Mouse (Mus musculus): ENCODE data around the gene Foxo6. TPM values are rescaled to one million over a fixed set of nuclear protein-coding genes. Genes with fewer than 3 reads are reported as not detected.

The Foxo6 gene
- 0.62 and 1.0 TPM in 2 replicates for polyA plus RNA-seq (2015; fragmentation: Nextera tagmentation; extraction: Ambion mirVana)

DNA sequence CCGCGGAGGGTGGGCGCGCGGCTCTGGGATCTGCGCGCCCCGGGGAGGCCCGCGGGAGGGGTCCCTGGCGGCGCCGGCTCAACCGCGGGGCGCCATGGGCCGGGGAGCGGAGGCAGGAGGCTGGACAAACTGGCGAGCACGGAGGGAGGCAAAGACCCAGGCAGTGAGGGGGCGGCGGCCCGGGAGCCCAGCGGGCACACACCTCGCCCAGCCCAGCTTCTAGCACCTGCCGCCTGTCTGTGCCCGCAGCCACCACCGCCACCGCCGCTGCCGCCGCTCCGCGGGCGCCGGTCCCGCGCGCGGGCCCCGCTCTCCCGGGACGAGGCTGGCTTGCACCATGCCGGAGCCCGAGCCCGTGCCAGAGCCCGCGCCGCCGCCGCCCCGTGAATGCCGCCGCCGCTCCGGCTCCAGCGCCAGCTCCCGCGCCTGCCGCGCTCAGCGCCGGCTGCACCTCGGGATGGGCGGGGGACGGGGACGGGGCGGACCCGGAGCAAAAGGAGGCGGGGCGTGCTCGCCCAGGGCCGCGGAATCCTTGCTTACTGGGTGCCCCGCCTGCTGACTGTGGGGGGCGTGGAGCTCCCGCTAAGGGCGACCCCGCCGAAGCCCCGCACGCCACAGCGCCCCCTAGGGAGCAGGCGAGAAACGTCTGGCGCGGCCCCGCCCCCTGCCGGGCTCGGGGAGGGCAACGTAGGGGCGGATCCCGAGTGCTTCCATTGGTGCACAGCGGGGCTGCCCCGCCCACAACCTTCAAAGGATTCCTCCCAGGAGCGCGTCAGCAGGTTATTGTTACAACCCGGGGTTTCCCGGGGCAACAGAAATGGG, at the start of gene Foxo6:
Gene Foxo6, minus strand, starts transcription at position 60 of the 822 bp plus-strand sequence.
- Histone ChIP-seq H3K9ac (peak within 1 kb of the TSS; percentile 89), H3K27ac (replicated peaks) (peak within 1 kb of the TSS; percentile 85), H3K27me3 (peaks cover 35% of the 10 kb centered on the region), H3K4me2 (peak within 1 kb of the TSS; percentile 97), H3K36me3 (no peaks in the 10 kb centered on the region), H3K9me3 (no peaks in the 10 kb centered on the region), H3K4me3 (peak within 1 kb of the TSS; percentile 79), H3K4me1 (replicated peaks) (peaks cover 57% of the 10 kb centered on the region)
- WGBS, result under 1% methylated on average over 82 of the region's 99 CpGs
- ATAC-seq (ENCODE audit: low read depth), result peak; percentile 86

DNA sequence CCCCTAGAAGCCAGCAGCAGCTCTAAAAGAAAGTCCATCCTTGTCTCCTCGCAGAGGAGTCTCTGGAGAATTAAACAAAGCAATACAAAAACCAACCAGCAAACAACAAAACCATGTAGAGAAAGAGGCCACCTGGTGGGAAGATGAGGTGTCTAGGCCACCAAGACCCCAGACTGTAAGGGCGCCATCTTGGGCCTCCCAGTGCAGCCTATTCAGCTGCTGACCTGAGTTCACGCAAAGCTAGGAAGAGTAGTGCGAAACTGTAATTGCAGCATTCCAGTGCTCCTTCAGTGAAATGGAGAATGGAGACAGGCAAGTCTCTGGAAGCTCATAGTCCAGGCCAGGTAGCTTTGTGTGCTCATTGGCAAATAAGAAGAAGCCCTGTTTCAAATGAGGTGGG, 47.2 kb upstream of the Foxo6 start:
- whole genome bisulfite sequencing, result 92% methylated on average over 4 of the region's 4 CpGs
- no peak overlapping the region for H3K4me3 ChIP-seq
- H3K9ac ChIP-seq, result no peak overlapping the region
- no peak overlapping the region for H3K4me2 ChIP-seq
- H3K36me3 ChIP-seq, result no peaks in the 10 kb centered on the region
- no peak for ATAC-seq (ENCODE audit: low read depth)
- no peaks in the 10 kb centered on the region for H3K27me3 ChIP-seq
- H3K9me3 ChIP-seq, result no peaks in the 10 kb centered on the region
- peaks cover 21% of the 10 kb centered on the region for H3K4me1 ChIP-seq (replicated peaks)
- H3K27ac ChIP-seq (replicated peaks), result no peak overlapping the region

DNA sequence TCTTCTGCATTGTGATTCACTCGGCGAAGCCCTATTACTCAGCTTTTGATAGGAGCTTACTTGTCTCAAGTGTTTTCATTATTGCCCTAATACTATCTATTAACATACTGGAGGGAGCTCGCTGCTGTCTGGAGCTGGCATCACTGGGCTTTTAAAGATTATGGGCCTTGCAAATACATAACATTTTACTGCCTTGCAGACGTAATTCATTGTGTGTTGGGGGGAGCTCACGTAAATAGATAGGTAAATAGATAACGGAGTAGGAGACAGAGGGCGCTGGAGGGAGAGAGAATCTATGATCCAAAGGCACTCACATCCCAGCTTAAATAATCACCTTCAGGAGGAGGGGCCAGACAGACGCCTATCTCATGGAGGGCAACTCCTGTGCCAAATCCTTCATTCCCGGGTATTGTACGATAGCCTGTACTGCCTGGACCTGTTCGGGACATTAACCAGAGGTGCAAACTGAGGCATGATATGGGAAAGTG, 45.8 kb upstream of the Foxo6 start:
- Histone ChIP-seq H3K4me3 (no peak overlapping the region), H3K36me3 (no peaks in the 10 kb centered on the region), H3K27ac (replicated peaks) (peak overlapping the region; percentile 81), H3K4me1 (replicated peaks) (peaks cover 21% of the 10 kb centered on the region), H3K4me2 (no peak overlapping the region; the same call in 1 of the 2 replicates), H3K9me3 (no peaks in the 10 kb centered on the region), H3K9ac (no peak overlapping the region), H3K27me3 (no peaks in the 10 kb centered on the region)
- WGBS, result 29% methylated on average over 11 of the region's 11 CpGs
- peak; percentile 89 for ATAC-seq (ENCODE audit: low read depth)

DNA sequence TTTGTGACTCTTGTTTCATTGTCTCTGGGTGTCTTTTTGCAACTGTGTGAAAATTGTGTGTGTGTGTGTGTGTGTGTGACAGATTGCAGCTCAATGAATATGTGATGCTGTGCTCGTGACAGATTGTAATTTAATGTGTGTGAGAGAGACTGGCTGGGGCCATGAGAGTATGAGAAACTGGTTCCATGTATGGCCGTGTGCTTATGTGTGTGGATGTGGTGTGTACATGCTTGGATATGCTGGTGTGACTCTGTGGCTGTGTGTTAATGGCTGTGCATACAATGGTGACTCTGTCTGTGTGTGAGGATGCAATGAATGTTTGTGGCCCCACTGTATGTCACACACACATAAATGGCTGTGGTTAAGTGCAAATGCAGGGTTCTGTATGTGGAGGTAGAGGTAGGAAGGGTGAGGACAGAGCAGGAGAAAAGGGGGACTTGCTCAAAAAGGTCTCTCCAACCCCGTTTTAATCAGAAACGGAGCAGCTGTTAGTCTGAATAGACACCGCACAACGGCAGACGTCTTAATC, 45.3 kb upstream of the Foxo6 start:
- ATAC-seq (ENCODE audit: low read depth), result peak; percentile 74
- Histone ChIP-seq H3K27ac (replicated peaks) (peak overlapping the region; percentile 81), H3K9me3 (no peaks in the 10 kb centered on the region), H3K4me2 (no peak overlapping the region; the same call in 1 of the 2 replicates), H3K36me3 (no peaks in the 10 kb centered on the region), H3K4me3 (no peak overlapping the region), H3K27me3 (no peaks in the 10 kb centered on the region), H3K4me1 (replicated peaks) (peaks cover 21% of the 10 kb centered on the region), H3K9ac (0 out of 2 replicates have a peak overlapping the region, but pooled peaks have one; percentile 27)
- whole genome bisulfite sequencing, result 24% methylated on average over 7 of the region's 7 CpGs

DNA sequence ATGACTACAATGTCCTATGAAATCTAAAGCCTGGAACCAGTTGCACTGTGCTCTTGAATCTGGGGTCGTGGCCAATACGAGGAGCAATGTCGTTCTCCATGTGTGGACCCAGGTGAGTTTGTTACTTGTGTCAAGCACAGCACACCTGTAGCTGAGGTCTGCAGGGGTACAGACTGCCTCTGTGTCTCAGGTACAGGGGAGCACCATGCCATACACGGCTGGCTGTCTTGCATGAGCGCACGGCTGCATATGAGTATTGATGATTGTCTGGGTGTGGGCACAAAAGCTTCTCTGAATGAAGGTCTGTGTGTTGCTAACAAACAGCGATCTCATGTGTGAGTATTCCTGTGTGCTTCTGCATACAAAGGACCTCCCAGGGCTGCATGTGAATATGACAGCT, 44.8 kb upstream of the Foxo6 start:
- Histone ChIP-seq H3K36me3 (no peaks in the 10 kb centered on the region), H3K27me3 (no peaks in the 10 kb centered on the region), H3K27ac (replicated peaks) (peak overlapping the region; percentile 81), H3K4me3 (no peak overlapping the region), H3K9me3 (no peaks in the 10 kb centered on the region), H3K4me2 (no peak overlapping the region), H3K4me1 (replicated peaks) (peaks cover 21% of the 10 kb centered on the region), H3K9ac (no peak overlapping the region)
- peak; percentile 30 for ATAC-seq (ENCODE audit: low read depth)
- WGBS, result 78% methylated on average over 7 of the region's 7 CpGs

DNA sequence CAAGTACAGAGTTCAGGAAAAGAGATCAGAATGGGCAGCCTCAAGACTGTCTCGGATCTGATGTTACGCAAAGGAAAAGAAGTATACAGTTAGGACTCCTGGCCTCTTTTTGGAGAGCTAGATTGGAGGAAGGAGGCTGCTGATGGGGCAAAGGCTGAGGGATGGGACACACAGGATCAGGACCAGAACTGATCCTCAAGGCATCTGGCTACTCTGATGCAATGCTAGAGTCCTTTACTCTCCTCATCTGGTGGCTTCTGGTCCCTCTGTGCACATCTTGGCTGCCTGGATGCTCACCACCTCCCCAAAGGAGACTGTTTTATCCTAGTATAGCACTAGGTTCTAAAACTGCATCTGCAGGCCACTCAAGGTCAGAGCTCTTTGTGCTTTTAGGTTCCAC, 44.4 kb upstream of the Foxo6 start:
- WGBS, result 87% methylated on average over 2 of the region's 2 CpGs
- peak overlapping the region; percentile 81; the same call in 1 of the 2 replicates for H3K27ac ChIP-seq (replicated peaks)
- H3K36me3 ChIP-seq, result no peaks in the 10 kb centered on the region
- ATAC-seq (ENCODE audit: low read depth), result no peak
- H3K4me2 ChIP-seq, result no peak overlapping the region
- no peaks in the 10 kb centered on the region for H3K27me3 ChIP-seq
- no peak overlapping the region for H3K9ac ChIP-seq
- no peak overlapping the region for H3K4me3 ChIP-seq
- H3K9me3 ChIP-seq, result no peaks in the 10 kb centered on the region
- H3K4me1 ChIP-seq (replicated peaks), result peaks cover 21% of the 10 kb centered on the region

DNA sequence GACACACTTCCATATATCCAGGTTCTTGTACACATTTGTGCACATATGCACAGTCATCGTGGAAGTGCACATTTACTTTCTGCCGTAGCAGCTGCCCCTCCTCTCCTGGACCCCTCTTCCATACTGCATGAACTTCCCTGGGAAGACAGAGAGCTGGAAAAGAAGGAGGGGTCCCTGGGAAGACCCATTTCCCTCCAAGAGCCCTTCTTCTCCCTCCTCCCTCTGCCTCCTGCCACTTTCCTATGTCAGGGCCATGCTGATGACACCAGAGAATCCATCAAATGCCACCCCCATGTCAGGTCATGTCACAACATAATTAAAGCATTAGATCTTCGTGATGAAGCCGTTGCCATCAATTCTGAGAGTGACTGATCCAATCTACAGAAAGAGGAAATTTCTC, 38.6 kb upstream of the Foxo6 start:
- H3K27me3 ChIP-seq, result no peaks in the 10 kb centered on the region; the same call in 1 of the 2 replicates
- H3K36me3 ChIP-seq, result no peaks in the 10 kb centered on the region
- H3K27ac ChIP-seq (replicated peaks), result no peak overlapping the region
- ATAC-seq (ENCODE audit: low read depth), result no peak; the same call in 1 of the 2 replicates
- no peak overlapping the region for H3K4me2 ChIP-seq
- 71% methylated on average over 4 of the region's 4 CpGs for WGBS
- H3K4me3 ChIP-seq, result no peak overlapping the region
- H3K9ac ChIP-seq, result no peak overlapping the region
- no peaks in the 10 kb centered on the region for H3K9me3 ChIP-seq
- H3K4me1 ChIP-seq (replicated peaks), result no peaks in the 10 kb centered on the region

DNA sequence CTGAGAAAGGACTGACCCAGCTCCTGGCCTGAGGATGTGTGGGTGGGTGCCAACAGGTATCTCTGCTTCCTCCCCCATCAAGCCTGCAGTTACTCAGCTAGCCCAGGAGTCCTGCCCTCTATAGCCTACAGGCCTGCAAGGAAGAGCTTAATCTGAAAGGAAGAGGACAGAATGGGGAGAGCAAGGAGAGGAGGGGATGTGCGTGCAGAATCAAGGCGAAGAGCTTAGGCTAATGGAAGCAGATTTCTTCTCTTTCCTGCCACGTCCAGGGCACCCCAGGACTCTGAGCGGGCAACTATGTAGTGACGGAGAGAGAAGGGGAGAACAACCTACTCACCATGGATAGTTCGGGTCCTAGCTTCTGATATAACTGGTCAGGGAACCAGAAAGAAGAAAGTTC, 37.9 kb upstream of the Foxo6 start:
- Histone ChIP-seq H3K27ac (replicated peaks) (no peak overlapping the region), H3K36me3 (no peaks in the 10 kb centered on the region), H3K27me3 (no peaks in the 10 kb centered on the region; the same call in 1 of the 2 replicates), H3K9me3 (no peaks in the 10 kb centered on the region), H3K4me2 (no peak overlapping the region), H3K4me1 (replicated peaks) (no peaks in the 10 kb centered on the region), H3K9ac (no peak overlapping the region), H3K4me3 (no peak overlapping the region)
- ATAC-seq (ENCODE audit: low read depth), result no peak
- 79% methylated on average over 6 of the region's 6 CpGs for WGBS

DNA sequence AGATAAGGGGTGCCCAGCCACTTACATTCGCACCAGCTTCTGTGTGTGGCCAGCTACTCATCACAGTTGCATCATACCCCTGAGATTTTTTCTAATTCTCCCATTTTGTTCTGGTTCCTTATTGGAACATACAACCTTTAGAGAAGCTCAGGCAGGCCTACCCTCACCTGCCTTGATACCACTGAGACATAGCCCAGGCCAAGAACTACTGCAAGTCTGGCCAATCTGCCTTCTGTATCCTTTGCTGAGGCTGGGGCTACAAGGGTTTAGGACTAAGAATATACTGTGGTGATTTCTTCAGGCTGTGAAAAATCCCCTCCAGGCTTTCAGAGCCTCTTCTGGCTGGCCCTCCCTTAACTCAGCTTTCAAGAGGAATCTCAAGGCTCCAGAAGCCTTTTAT, 36.7 kb upstream of the Foxo6 start:
- Histone ChIP-seq H3K27ac (replicated peaks) (no peak overlapping the region), H3K4me2 (no peak overlapping the region), H3K9ac (no peak overlapping the region), H3K4me1 (replicated peaks) (no peaks in the 10 kb centered on the region), H3K4me3 (no peak overlapping the region), H3K9me3 (no peaks in the 10 kb centered on the region), H3K27me3 (no peaks in the 10 kb centered on the region; the same call in 1 of the 2 replicates), H3K36me3 (no peaks in the 10 kb centered on the region)
- no peak for ATAC-seq (ENCODE audit: low read depth)
- 89% methylated on average over 1 of the region's 1 CpGs for WGBS

DNA sequence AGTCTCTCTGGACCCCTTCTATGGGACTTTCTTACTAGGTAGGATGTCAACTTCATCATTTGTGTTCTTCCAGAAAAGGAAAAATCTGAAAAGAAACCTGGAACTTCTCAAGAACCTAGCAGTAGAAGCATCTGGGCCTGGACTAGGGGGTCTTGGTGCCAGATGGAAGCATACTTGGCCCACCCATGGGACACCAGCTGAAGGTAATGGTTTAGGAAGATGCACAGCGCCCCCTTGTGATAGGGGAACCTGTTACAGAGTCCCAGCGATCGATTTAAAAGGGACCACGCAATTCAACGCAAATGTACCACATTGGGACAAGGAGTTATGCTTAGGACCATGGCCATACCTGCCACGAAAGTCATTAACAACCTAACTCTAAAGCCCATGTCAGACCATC, 36.0 kb upstream of the Foxo6 start:
- Histone ChIP-seq H3K27ac (replicated peaks) (no peak overlapping the region), H3K4me2 (no peak overlapping the region), H3K4me3 (no peak overlapping the region), H3K36me3 (no peaks in the 10 kb centered on the region), H3K9me3 (no peaks in the 10 kb centered on the region), H3K27me3 (no peaks in the 10 kb centered on the region; the same call in 1 of the 2 replicates), H3K9ac (no peak overlapping the region), H3K4me1 (replicated peaks) (no peaks in the 10 kb centered on the region)
- WGBS, result 36% methylated on average over 6 of the region's 6 CpGs
- no peak for ATAC-seq (ENCODE audit: low read depth)

DNA sequence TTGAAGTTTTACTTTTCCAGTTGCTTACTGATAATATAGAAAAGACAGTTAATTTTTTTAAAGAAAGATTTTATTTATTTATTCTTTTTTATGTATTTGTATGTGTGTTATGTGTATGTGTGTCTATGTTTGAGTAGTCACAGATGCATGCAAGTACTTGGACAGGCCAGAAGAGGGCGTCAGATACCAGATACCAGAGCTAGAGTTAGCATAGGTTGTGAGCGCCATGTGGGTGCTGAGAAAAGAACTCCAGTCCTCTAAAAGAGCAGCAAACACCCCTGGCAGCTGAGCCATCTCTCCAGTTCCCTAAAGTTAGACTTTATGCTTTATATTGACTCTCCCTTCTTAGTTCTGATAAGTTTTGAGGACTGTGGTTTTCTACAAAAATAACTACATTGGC, 30.4 kb upstream of the Foxo6 start:
- no peak for ATAC-seq (ENCODE audit: low read depth)
- no peak overlapping the region for H3K4me2 ChIP-seq
- H3K36me3 ChIP-seq, result no peaks in the 10 kb centered on the region
- no peak overlapping the region for H3K27ac ChIP-seq (replicated peaks)
- no peaks in the 10 kb centered on the region for H3K4me1 ChIP-seq (replicated peaks)
- WGBS, result 64% methylated on average over 2 of the region's 2 CpGs
- H3K9ac ChIP-seq, result no peak overlapping the region
- no peaks in the 10 kb centered on the region for H3K27me3 ChIP-seq
- H3K4me3 ChIP-seq, result no peak overlapping the region
- H3K9me3 ChIP-seq, result no peaks in the 10 kb centered on the region

DNA sequence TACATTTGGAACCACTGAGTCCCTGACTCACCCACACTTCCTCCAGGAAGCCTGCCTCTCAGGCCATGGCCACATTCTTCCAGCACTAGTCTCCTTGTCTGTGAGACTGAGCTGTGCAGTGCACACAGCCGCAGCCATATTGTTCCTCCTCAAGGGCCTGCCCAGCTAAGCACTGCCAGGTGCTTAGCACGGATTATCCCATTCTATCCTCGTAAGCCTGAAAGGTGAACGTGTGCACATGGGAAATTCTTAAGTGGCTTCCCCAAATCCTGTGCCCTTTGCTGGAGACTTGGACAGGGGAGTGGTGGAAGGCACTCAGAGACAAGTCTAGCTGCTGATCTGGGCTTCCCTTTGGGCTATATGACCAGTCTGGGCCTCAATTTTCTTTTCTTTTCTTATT, 29.6 kb upstream of the Foxo6 start:
- H3K4me2 ChIP-seq, result no peak overlapping the region
- H3K36me3 ChIP-seq, result no peaks in the 10 kb centered on the region
- H3K27ac ChIP-seq (replicated peaks), result no peak overlapping the region
- H3K27me3 ChIP-seq, result no peaks in the 10 kb centered on the region
- no peak overlapping the region for H3K9ac ChIP-seq
- 80% methylated on average over 4 of the region's 4 CpGs for WGBS
- H3K9me3 ChIP-seq, result no peaks in the 10 kb centered on the region
- ATAC-seq (ENCODE audit: low read depth), result no peak
- H3K4me3 ChIP-seq, result no peak overlapping the region
- H3K4me1 ChIP-seq (replicated peaks), result no peaks in the 10 kb centered on the region

Measured in neural tube, embryonic 13.5 days (tissue).